Mouse (Mus musculus) spleen, adult 2 months (tissue): ENCODE measurements around the gene Mettl7a2.
"Not testable (repeated sequence)": the region's sequence is repeated elsewhere in the genome, so short reads cannot be mapped to it uniquely, and the experiment has no call there.

Experiments used
- CTCF ChIP-seq: fragments of 200-500 bp; IDR thresholded peaks from 2 replicates; pipeline ENCODE4 v1.5.1; 2011; ENCODE audit warnings: mild to moderate bottlenecking, inconsistent platforms; ENCODE audit not compliant: insufficient read depth, insufficient read length, insufficient replicate concordance; ENCODE audit errors: extremely low read depth
- POLR2A ChIP-seq: fragments of 200-500 bp; IDR thresholded peaks from 2 replicates; pipeline ENCODE4 v1.6.1; 2011; ENCODE audit warnings: low read depth, low read length, inconsistent platforms

- TF ChIP-seq POLR2A, CTCF: not testable (repeated sequence)
These were observed 23.7 kb upstream of the Mettl7a2 start for GRCm38 (mm10) chr15:100329336-100329735.
